Mouse (Mus musculus) T-helper 17 cell (primary cell): ENCODE measurements around the gene Rab11a.
"Not testable (repeated sequence)": the region's sequence is repeated elsewhere in the genome, so short reads cannot be mapped to it uniquely, and the experiment has no call there.

Experiments used
- in situ Hi-C, 2 experiments: fragments of 300-600 bp; cut with MboI, MseI; formaldehyde crosslinking; loops; 1 replicate in 1 of 2; 2 replicates in 1 of 2; pipeline ENCODE4 v1.15.1; 2025; ENCODE audit warnings: high pct_unique_total_duplicates in 2 of 2

Gene Rab11a

DNA sequence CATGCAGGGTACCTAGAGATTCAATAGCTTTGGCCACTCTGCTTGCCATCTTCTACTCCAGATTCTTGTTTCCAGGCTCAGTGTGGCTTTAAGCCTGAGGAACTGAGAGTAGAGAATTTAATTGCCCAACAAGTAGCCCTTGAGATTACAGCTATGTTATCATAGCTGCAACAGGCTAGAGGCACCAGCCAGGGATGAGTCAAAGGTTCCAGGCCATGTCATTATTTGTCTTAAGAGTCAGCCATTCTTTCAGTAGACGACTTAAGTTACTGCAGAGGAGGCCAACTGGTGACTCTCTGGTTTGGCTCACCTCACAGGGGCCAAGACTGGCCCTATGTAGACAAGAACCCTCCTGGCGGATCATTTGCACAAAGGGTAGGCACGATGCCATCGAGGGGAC is 41.2 kb downstream of the Rab11a start:
- in situ Hi-C loops = no loop called here

- in situ Hi-C loops = no loop called here
Measured at GRCm38 (mm10) chr9:64695266-64695665, 42.3 kb downstream of the Rab11a start.

GRCm38 (mm10) chr9:64693094-64693493 is 44.5 kb downstream of the Rab11a start:
- in situ Hi-C loops = no loop called here

- in situ Hi-C loops = no loop called here
Measured at GRCm38 (mm10) chr9:64691176-64691575, 46.4 kb downstream of the Rab11a start.

GRCm38 (mm10) chr9:64690771-64691170 is 46.8 kb downstream of the Rab11a start:
- in situ Hi-C loops = no loop called here

GRCm38 (mm10) chr9:64688015-64688394 is 49.6 kb downstream of the Rab11a start:
- in situ Hi-C loops = loop anchor here in 1 of 2 experiments (10.0 kb wide), 1 partner anchor 1587 kb away; no protein-coding TSS in a partner anchor

- in situ Hi-C loops = loop anchor here in 1 of 2 experiments (10.0 kb wide), 1 partner anchor 1587 kb away; no protein-coding TSS in a partner anchor
Measured at GRCm38 (mm10) chr9:64687122-64688014, 50.2 kb downstream of the Rab11a start.

DNA sequence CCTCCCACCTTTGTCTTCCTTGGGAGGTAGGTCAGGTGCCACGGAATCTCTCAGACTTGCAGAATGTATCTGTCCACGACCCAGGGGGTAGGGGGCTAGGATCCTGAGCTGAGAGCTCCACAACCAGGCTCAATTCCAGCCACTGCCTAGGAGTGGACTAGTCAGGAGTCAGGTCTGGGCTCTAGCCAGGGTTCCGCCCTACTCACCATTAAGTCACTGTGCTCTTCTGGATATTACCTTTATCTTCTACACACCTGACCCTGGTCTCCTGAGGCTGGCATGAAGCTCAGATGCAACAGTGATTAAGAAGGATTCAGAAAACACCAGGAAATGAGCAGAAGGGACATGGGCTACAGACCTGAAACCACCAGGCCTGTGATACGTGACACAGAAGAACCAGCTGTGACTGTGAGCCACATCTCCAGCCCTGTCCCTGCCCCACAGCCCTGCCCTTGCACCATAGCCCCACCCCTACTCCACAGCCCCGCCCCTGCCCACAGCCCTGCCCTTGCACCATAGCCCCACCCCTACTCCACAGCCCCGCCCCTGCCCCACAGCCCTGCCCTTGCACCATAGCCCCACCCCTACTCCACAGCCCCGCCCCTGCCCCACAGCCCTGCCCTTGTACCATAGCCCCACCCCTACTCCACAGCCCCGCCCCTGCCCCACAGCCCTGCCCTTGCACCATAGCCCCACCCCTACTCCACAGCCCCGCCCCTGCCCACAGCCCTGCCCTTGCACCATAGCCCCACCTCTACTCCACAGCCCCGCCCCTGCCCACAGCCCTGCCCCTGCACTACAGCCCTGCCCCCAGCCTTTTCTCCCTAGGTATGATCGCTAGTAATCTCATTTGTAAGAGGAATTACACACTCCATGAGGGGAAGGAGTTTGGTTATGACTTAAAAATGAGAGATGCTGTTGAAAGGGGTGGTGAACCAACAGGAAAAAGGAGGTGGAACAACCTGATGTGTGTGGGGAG is 65.9 kb downstream of the Rab11a start:
- in situ Hi-C loops = not testable (repeated sequence)

DNA sequence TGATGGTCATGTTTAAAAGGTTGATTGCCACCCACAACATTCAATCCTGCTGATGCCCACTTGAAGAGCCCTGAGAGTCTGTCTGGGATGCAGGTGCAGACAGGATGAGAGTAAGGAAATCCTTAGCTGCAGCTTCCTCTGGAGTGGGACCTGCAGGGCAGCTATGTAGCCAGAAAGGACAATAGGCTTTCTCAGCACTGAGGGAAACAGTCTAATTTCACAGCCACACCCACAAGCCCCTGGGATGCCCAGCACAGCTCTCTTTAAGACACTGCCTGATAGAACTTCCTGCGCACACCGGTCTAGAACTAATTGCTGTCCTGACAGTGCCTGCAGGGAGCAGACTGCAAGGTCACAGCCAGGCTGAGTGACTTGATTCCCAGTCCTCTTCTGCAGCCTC is 69.6 kb downstream of the Rab11a start:
- in situ Hi-C loops = no loop called here

- in situ Hi-C loops = no loop called here
Measured at GRCm38 (mm10) chr9:64667513-64667912, 70.0 kb downstream of the Rab11a start.

- in situ Hi-C loops = no loop called here
Measured at GRCm38 (mm10) chr9:64666549-64666948, 71.0 kb downstream of the Rab11a start.
